Mouse (Mus musculus) megakaryocyte, embryonic 14.5 days (primary cell): Measurements from ENCODE around the gene Ifrd2. TPM values are rescaled to one million over a fixed set of nuclear protein-coding genes. Genes with fewer than 3 reads are reported as not detected.

Experiments used
- H3K27me3 ChIP-seq: replicated peaks from 2 replicates; pipeline ENCODE3; 2012; ENCODE audit warnings: inconsistent platforms
- H3K36me3 ChIP-seq: replicated peaks from 2 replicates; pipeline ENCODE3; 2012; ENCODE audit warnings: low read length, inconsistent platforms, mixed read lengths
- H3K4me1 ChIP-seq: 2 replicates; pipeline ENCODE4 v1.6.1; 2012; ENCODE audit warnings: inconsistent platforms
- H3K4me3 ChIP-seq: replicated peaks from 2 replicates; pipeline ENCODE3; 2012; ENCODE audit warnings: moderate library complexity, mild to moderate bottlenecking, inconsistent platforms
- H3K9me3 ChIP-seq: 2 replicates; pipeline ENCODE4 v1.6.1; 2012; ENCODE audit warnings: inconsistent platforms
- FLI1 ChIP-seq: IDR thresholded peaks from 2 replicates; pipeline ENCODE4 v1.6.1; 2012; ENCODE audit warnings: low read length, inconsistent platforms, mixed read lengths
- GATA1 ChIP-seq: IDR thresholded peaks from 3 replicates; pipeline ENCODE4 v1.6.1; 2012; ENCODE audit warnings: mixed read lengths, low read length, inconsistent platforms, borderline replicate concordance
- polyA plus RNA-seq: library from polyadenylated mRNA; stranded (reverse); fragments of >175 nt; gene quantifications from 2 replicates; pipeline ENCODE4 v1.2.3, GENCODE M21; 2012; ENCODE audit warnings: low replicate concordance; ENCODE audit not compliant: insufficient read depth

The Ifrd2 gene
- polyA plus RNA-seq, 1 experiment: 34.9 TPM

- H3K4me1 ChIP-seq: peaks cover 93% of the 10 kb centered on the region
- TF ChIP-seq FLI1 (no peak), GATA1 (no peak)
- H3K36me3 ChIP-seq: peaks cover 87% of the 10 kb centered on the region
- H3K9me3 ChIP-seq: no peaks in the 10 kb centered on the region
- peak overlapping the region; percentile 86 for H3K4me3 ChIP-seq
- no peaks in the 10 kb centered on the region for H3K27me3 ChIP-seq
These were observed 41.4 kb downstream of the Ifrd2 start for GRCm38 (mm10) chr9:107628721-107629410.

GRCm38 (mm10) chr9:107629411-107629730, 41.9 kb downstream of the Ifrd2 start:
- TF ChIP-seq FLI1 (no peak), GATA1 (no peak)

GRCm38 (mm10) chr9:107629901-107630425, 42.5 kb downstream of the Ifrd2 start:
- peaks cover 76% of the 10 kb centered on the region for H3K36me3 ChIP-seq
- no peaks in the 10 kb centered on the region for H3K9me3 ChIP-seq
- H3K4me1 ChIP-seq: peaks cover 82% of the 10 kb centered on the region
- no peaks in the 10 kb centered on the region for H3K27me3 ChIP-seq
- peak overlapping the region; percentile 86 for H3K4me3 ChIP-seq
- no peak for TF ChIP-seq GATA1
- no peak for TF ChIP-seq FLI1

More at GRCm38 (mm10) chr9:107629411-107629730, 41.9 kb downstream of the Ifrd2 start:
- Histone ChIP-seq H3K36me3 (peaks cover 82% of the 10 kb centered on the region), H3K4me1 (peaks cover 88% of the 10 kb centered on the region), H3K27me3 (no peaks in the 10 kb centered on the region), H3K4me3 (peak overlapping the region; percentile 86), H3K9me3 (no peaks in the 10 kb centered on the region)

- H3K36me3 ChIP-seq: peaks cover 70% of the 10 kb centered on the region
- H3K9me3 ChIP-seq: no peaks in the 10 kb centered on the region
- H3K4me1 ChIP-seq: peaks cover 78% of the 10 kb centered on the region
These were observed 43.1 kb downstream of the Ifrd2 start for GRCm38 (mm10) chr9:107630576-107630975.

GRCm38 (mm10) chr9:107631311-107631826, 43.9 kb downstream of the Ifrd2 start:
- peaks cover 78% of the 10 kb centered on the region for H3K4me1 ChIP-seq
- no peaks in the 10 kb centered on the region for H3K27me3 ChIP-seq
- H3K9me3 ChIP-seq: no peaks in the 10 kb centered on the region
- H3K4me3 ChIP-seq: peak overlapping the region; percentile 47
- TF ChIP-seq FLI1 (no peak), GATA1 (no peak)
- peaks cover 62% of the 10 kb centered on the region for H3K36me3 ChIP-seq

More at GRCm38 (mm10) chr9:107630576-107630975, 43.1 kb downstream of the Ifrd2 start:
- H3K4me3 ChIP-seq: peak overlapping the region; percentile 69
- TF ChIP-seq GATA1 (no peak), FLI1 (no peak)
- no peaks in the 10 kb centered on the region for H3K27me3 ChIP-seq

- Histone ChIP-seq H3K4me3 (peak overlapping the region; percentile 99), H3K9me3 (no peaks in the 10 kb centered on the region), H3K4me1 (peaks cover 76% of the 10 kb centered on the region), H3K27me3 (no peaks in the 10 kb centered on the region), H3K36me3 (peaks cover 58% of the 10 kb centered on the region)
- TF ChIP-seq GATA1: no peak
- TF ChIP-seq FLI1: no peak
These were observed 44.4 kb downstream of the Ifrd2 start for GRCm38 (mm10) chr9:107631861-107632260.

GRCm38 (mm10) chr9:107632478-107632877, 45.0 kb downstream of the Ifrd2 start:
- H3K9me3 ChIP-seq: no peaks in the 10 kb centered on the region
- peak overlapping the region; percentile 99 for H3K4me3 ChIP-seq
- H3K36me3 ChIP-seq: peaks cover 51% of the 10 kb centered on the region
- H3K27me3 ChIP-seq: peaks cover 5% of the 10 kb centered on the region
- peaks cover 75% of the 10 kb centered on the region for H3K4me1 ChIP-seq
- TF ChIP-seq GATA1 (no peak), FLI1 (no peak)

DNA sequence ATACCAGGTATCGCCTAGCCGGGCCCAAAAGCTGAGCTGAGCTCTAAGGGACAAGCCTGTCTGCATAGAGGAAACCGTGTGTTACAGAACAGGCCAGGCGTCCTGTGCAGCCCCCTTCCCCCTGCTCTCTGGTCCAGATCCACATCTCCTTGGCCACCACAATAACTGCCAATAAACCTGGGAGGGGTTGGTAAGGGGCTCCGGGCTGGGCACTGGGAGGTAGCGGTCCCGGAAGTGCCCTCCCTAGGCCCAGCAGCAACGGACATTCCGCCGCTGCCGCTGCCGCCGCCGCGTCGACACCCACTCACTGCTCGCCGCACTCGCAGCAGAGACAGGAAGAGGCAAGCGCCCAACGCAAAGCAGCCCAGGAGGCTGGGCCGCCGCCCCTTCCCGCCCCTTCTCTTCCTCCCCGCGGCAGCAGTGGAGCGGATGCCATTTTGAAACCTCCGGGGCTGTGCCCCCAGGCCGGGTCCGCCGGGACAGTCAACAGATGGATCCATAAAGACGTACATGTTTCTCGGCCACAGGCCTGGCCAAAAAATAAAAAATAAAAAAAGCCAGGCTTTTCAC, 45.7 kb downstream of the Ifrd2 start:
- Histone ChIP-seq H3K4me3 (peak overlapping the region; percentile 99), H3K9me3 (no peaks in the 10 kb centered on the region), H3K36me3 (peaks cover 44% of the 10 kb centered on the region), H3K27me3 (peaks cover 9% of the 10 kb centered on the region), H3K4me1 (peaks cover 68% of the 10 kb centered on the region)
- TF ChIP-seq FLI1 (no peak), GATA1 (no peak)

- no peak for TF ChIP-seq GATA1
- TF ChIP-seq FLI1: no peak
- peaks cover 61% of the 10 kb centered on the region for H3K4me1 ChIP-seq
- no peaks in the 10 kb centered on the region for H3K9me3 ChIP-seq
- H3K4me3 ChIP-seq: peak overlapping the region; percentile 99
- H3K27me3 ChIP-seq: peaks cover 9% of the 10 kb centered on the region
- peaks cover 38% of the 10 kb centered on the region for H3K36me3 ChIP-seq
These were observed 46.4 kb downstream of the Ifrd2 start for GRCm38 (mm10) chr9:107633661-107634405.
